Mouse (Mus musculus): ENCODE results near the gene Angptl6. TPM values are rescaled to one million over a fixed set of nuclear protein-coding genes. Genes with fewer than 3 reads are reported as not detected.
"Not testable (repeated sequence)": the region's sequence is repeated elsewhere in the genome, so short reads cannot be mapped to it uniquely, and the experiment has no call there.

Gene Angptl6
- polyA plus RNA-seq, 1 experiment, result 8.8 TPM

DNA sequence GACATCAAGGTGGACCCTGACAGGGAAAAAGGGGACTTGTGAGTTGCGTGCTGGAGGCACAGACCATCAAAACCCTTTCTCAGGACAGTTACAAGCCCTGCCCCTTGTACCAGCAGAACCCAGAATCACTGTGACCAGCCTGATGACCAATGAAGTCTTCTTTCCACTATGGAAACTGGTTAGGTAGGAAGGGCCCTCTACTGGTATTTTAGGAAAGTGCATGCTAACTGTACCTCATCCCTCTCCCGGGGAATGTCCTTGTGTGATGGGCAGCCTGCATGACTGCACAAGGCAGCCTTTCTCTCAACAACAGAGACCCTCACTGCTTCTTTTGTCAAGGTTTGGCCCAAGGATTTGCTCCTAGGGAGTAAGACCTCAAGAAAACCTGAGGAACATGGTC is 36.9 kb downstream of the Angptl6 start:
- H3K4me3 ChIP-seq (ENCODE audit: control insufficient read depth, insufficient read depth, low read length), result no peak overlapping the region
- 38% methylated on average over 2 of the region's 2 CpGs for WGBS
- no peaks in the 10 kb centered on the region for H3K4me1 ChIP-seq (replicated peaks; ENCODE audit: control insufficient read depth, insufficient read depth, low read length)
- H3K27ac ChIP-seq (ENCODE audit: control insufficient read depth, insufficient read depth, low read length), result no peak overlapping the region
- TF ChIP-seq POLR2A (IDR thresholded peaks at IDR 0.05; ENCODE audit: control insufficient read depth, extremely low read depth, insufficient read depth, low read length, poor library complexity), result no peak
- TF ChIP-seq CTCF (IDR thresholded peaks at IDR 0.05; ENCODE audit: borderline replicate concordance, control insufficient read depth, extremely low read depth, insufficient read depth, low read length, poor library complexity), result no peak
- DNase-seq, result no peak
- H3K36me3 ChIP-seq (ENCODE audit: control insufficient read depth, insufficient read depth, low read length), result no peaks in the 10 kb centered on the region
- H3K27me3 ChIP-seq (ENCODE audit: control insufficient read depth, insufficient read depth, low read length), result no peaks in the 10 kb centered on the region; the same call in 1 of the 2 replicates

DNA sequence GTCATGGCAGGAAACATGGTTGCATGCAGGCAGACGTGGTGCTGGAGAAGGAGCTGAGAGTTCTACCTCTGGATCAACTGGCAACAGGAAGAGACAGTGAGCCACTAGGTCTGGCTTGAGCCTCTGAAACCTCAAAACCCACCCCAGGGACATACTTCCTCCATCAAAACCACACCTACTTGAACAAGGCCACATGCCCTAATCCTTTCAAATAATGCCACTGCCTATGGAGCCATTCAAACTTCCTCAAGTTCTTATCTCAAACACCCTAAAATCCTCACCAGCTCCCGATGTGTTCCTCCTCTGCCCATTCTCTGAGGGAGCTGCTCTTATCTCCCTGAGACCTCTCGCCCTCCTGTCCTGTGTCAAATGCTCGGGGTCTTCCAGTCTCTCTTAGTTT is 37.3 kb downstream of the Angptl6 start:
- Histone ChIP-seq H3K27ac (ENCODE audit: control insufficient read depth, insufficient read depth, low read length) (no peak overlapping the region), H3K27me3 (ENCODE audit: control insufficient read depth, insufficient read depth, low read length) (no peaks in the 10 kb centered on the region; the same call in 1 of the 2 replicates), H3K36me3 (ENCODE audit: control insufficient read depth, insufficient read depth, low read length) (no peaks in the 10 kb centered on the region), H3K4me1 (replicated peaks; ENCODE audit: control insufficient read depth, insufficient read depth, low read length) (no peaks in the 10 kb centered on the region), H3K4me3 (ENCODE audit: control insufficient read depth, insufficient read depth, low read length) (no peak overlapping the region)
- no peak for DNase-seq
- WGBS, result 35% methylated on average over 4 of the region's 4 CpGs
- TF ChIP-seq CTCF (IDR thresholded peaks at IDR 0.05; ENCODE audit: borderline replicate concordance, control insufficient read depth, extremely low read depth, insufficient read depth, low read length, poor library complexity), result no peak
- no peak for TF ChIP-seq POLR2A (IDR thresholded peaks at IDR 0.05; ENCODE audit: control insufficient read depth, extremely low read depth, insufficient read depth, low read length, poor library complexity)

DNA sequence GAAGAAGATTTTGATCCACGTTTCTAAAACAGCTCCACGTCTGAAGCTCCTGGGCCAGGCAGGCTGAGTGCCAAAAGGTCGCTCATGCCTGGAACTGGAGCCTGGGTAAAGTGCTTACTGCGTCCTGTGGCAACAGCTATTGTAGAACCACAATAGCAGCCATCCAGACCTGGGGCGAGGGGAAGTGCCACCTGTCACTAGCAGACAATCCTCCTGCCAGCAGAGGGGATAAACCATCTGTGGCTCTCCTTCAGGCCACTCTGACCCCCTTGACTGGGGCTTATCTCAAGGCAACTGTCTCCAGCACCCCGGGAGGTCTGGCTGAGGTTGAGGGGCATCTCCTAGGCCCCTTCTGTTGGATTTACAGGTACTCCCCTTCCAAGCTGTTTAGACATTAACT is 40.6 kb downstream of the Angptl6 start:
- no peak for DNase-seq
- 67% methylated on average over 6 of the region's 6 CpGs for whole genome bisulfite sequencing
- H3K27ac ChIP-seq (ENCODE audit: control insufficient read depth, insufficient read depth, low read length), result no peak overlapping the region
- no peak for TF ChIP-seq CTCF (IDR thresholded peaks at IDR 0.05; ENCODE audit: borderline replicate concordance, control insufficient read depth, extremely low read depth, insufficient read depth, low read length, poor library complexity)
- no peak for TF ChIP-seq POLR2A (IDR thresholded peaks at IDR 0.05; ENCODE audit: control insufficient read depth, extremely low read depth, insufficient read depth, low read length, poor library complexity)
- H3K4me3 ChIP-seq (ENCODE audit: control insufficient read depth, insufficient read depth, low read length), result no peak overlapping the region
- H3K4me1 ChIP-seq (replicated peaks; ENCODE audit: control insufficient read depth, insufficient read depth, low read length), result no peaks in the 10 kb centered on the region
- no peaks in the 10 kb centered on the region for H3K36me3 ChIP-seq (ENCODE audit: control insufficient read depth, insufficient read depth, low read length)
- H3K27me3 ChIP-seq (ENCODE audit: control insufficient read depth, insufficient read depth, low read length), result no peaks in the 10 kb centered on the region

DNA sequence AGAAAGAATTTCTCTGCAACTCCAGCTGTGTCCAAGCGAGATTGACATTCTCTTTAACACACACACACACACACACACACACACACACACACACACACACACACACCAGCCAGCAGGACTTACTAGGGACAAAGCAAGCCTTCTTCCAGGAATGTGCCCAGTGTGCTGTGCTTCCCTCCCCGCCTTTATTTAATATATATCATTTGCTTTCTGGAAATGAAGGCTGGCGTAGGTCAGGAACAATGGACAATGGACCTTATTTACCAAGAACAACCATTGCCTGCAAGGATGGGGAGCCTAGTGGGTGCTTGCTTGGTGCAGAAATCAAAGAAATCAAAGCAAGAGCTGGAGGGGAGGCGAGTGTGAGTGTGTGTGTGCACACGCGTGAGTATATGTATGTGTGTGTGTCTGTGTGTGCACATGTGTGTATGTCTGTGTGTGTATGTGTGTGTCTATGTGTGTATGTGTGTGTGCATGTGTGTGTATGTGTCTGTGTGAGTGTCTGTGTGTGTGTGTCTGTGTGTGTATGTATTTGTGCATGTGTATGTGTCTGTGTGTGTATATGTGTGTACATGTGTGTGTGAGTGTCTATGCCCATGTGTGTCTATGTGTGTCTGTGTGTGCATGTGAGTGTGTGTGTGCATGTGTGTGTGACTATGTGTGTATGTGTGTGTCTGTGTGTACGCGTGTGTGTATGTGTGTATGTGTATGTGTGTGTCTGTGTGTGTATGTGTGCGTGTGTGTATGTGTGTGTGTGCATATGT is 42.2 kb downstream of the Angptl6 start:
- Histone ChIP-seq H3K27me3 (ENCODE audit: control insufficient read depth, insufficient read depth, low read length) (no peaks in the 10 kb centered on the region), H3K27ac (ENCODE audit: control insufficient read depth, insufficient read depth, low read length) (no peak overlapping the region), H3K4me3 (ENCODE audit: control insufficient read depth, insufficient read depth, low read length) (no peak overlapping the region), H3K36me3 (ENCODE audit: control insufficient read depth, insufficient read depth, low read length) (no peaks in the 10 kb centered on the region), H3K4me1 (replicated peaks; ENCODE audit: control insufficient read depth, insufficient read depth, low read length) (no peaks in the 10 kb centered on the region)
- DNase-seq, result no peak
- WGBS, result 92% methylated on average over 9 of the region's 9 CpGs
- TF ChIP-seq CTCF (IDR thresholded peaks at IDR 0.05; ENCODE audit: borderline replicate concordance, control insufficient read depth, extremely low read depth, insufficient read depth, low read length, poor library complexity) (no peak), POLR2A (IDR thresholded peaks at IDR 0.05; ENCODE audit: control insufficient read depth, extremely low read depth, insufficient read depth, low read length, poor library complexity) (no peak)

DNA sequence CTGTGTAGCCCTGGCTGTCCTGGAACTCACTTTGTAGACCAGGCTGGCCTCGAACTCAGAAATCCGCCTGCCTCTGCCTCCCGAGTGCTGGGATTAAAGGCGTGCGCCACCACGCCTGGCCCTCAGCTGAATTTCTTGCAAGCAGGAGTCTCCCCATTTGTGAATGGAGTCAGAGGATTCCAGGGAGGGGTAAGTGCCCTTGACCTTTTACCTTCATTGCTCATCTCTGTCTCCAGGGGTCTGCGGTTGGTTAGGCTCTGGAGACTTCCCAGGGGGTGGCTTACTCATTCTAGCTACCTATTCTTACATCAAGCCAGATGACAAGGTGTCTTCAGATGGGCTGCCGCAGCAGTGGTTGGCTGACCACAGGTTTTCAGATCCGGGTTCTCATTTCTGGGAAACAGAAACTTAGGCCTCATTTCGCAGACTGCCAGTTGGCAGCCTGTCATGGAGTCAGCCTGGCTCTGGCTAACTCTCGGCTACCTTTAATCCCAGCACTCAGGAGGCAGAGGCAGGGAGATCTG is 44.0 kb downstream of the Angptl6 start:
- H3K27me3 ChIP-seq (ENCODE audit: control insufficient read depth, insufficient read depth, low read length); H3K4me3 ChIP-seq (ENCODE audit: control insufficient read depth, insufficient read depth, low read length); H3K27ac ChIP-seq (ENCODE audit: control insufficient read depth, insufficient read depth, low read length); H3K36me3 ChIP-seq (ENCODE audit: control insufficient read depth, insufficient read depth, low read length); H3K4me1 ChIP-seq (replicated peaks; ENCODE audit: control insufficient read depth, insufficient read depth, low read length); DNase-seq: not testable (repeated sequence)
- 86% methylated on average over 11 of the region's 11 CpGs for WGBS

DNA sequence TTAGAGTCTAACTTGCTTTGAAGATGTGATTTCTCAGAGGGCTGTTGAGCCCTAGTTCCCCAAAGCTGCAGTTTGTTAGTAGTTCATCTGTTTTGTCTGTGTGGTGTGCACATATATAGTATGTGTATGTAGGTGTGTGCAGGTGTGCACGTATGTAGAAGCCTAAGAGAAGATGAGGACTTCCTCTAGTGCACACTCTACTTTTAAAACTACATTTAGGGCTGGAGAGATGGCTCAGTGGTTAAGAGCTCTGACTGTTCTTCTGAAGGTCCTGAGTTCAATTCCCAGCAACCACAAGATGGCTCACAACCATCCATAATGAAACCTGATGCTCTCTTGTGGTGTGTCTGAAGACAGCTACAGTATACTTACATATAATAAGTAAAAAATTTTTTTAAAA is 44.6 kb downstream of the Angptl6 start:
- TF ChIP-seq POLR2A (IDR thresholded peaks at IDR 0.05; ENCODE audit: control insufficient read depth, extremely low read depth, insufficient read depth, low read length, poor library complexity) (no peak), CTCF (IDR thresholded peaks at IDR 0.05; ENCODE audit: borderline replicate concordance, control insufficient read depth, extremely low read depth, insufficient read depth, low read length, poor library complexity) (no peak)
- no peak overlapping the region for H3K27ac ChIP-seq (ENCODE audit: control insufficient read depth, insufficient read depth, low read length)
- DNase-seq, result no peak
- H3K36me3 ChIP-seq (ENCODE audit: control insufficient read depth, insufficient read depth, low read length), result no peaks in the 10 kb centered on the region
- H3K4me1 ChIP-seq (replicated peaks; ENCODE audit: control insufficient read depth, insufficient read depth, low read length), result no peaks in the 10 kb centered on the region
- WGBS, result 71% methylated on average over 1 of the region's 1 CpGs
- no peaks in the 10 kb centered on the region for H3K27me3 ChIP-seq (ENCODE audit: control insufficient read depth, insufficient read depth, low read length)
- no peak overlapping the region for H3K4me3 ChIP-seq (ENCODE audit: control insufficient read depth, insufficient read depth, low read length)
